Mouse (Mus musculus): ENCODE data around the gene Spata20. TPM values are rescaled to one million over a fixed set of nuclear protein-coding genes. Genes with fewer than 3 reads are reported as not detected.
A peak's percentile ranks its signal among the peaks of the same experiment; 100 is the strongest.

Gene Spata20
- polyA plus RNA-seq, 1 experiment from 2014 or later = not detected

- no peaks in the 10 kb centered on the region for H3K27me3 ChIP-seq (ENCODE audit: control insufficient read depth, insufficient read depth, low read length)
- no peaks in the 10 kb centered on the region for H3K9me3 ChIP-seq (ENCODE audit: control insufficient read depth, low read length)
- H3K36me3 ChIP-seq (ENCODE audit: control insufficient read depth, insufficient read depth, low read length) = no peaks in the 10 kb centered on the region
- peaks cover 19 to 27% of the 10 kb centered on the region in 2 experiments for H3K4me1 ChIP-seq (ENCODE audit: control insufficient read depth in 2 of 2, insufficient read depth in 2 of 2, low read length in 2 of 2)
- no peak overlapping the region for H3K9ac ChIP-seq (ENCODE audit: low read length)
- WGBS = 77% methylated on average over 8 of the region's 8 CpGs
- ATAC-seq (ENCODE audit: insufficient number of reproducible peaks, insufficient read depth, low FRiP score, low read depth) = no peak
- no peak overlapping the region for H3K4me2 ChIP-seq (ENCODE audit: low read length)
- H3K27ac ChIP-seq (replicated peaks in 1 of 2; ENCODE audit: control insufficient read depth in 1 of 2, insufficient read depth in 1 of 2, low read depth in 2 of 2, low read length in 2 of 2) = no peak overlapping the region
- no peak overlapping the region for H3K4me3 ChIP-seq (ENCODE audit: control insufficient read depth in 1 of 2, insufficient read depth in 1 of 2, low read depth in 1 of 2, low read length in 2 of 2)
Observed at GRCm38 (mm10) chr11:94501482-94501881, 15.5 kb upstream of the Spata20 start.

DNA sequence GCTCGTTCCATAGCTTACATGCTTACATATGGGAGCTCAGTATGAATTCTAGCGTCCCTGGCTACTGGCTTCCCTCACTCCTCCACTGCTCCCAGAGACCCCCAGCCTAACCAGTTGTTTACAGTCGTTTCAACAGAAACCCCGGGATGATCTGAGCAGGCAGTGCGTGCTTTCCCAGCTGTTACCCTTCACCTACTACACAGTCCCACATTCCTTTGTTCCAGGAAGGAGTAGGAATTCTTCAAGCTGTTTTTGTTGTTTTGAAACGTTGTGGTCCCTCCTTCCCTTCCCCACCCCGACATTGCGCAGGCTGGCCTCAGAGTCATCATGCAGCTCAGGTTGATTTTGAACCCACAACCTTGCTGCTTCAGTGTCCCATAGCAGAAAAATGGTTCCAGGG lies 14.4 kb upstream of the Spata20 start:
- no peak for ATAC-seq (ENCODE audit: insufficient number of reproducible peaks, insufficient read depth, low FRiP score, low read depth)
- H3K36me3 ChIP-seq (ENCODE audit: control insufficient read depth, insufficient read depth, low read length) = peaks cover 5% of the 10 kb centered on the region; the same call in 1 of the 2 replicates
- H3K27me3 ChIP-seq (ENCODE audit: control insufficient read depth, insufficient read depth, low read length) = no peaks in the 10 kb centered on the region
- peak overlapping the region; percentile 83 for H3K9ac ChIP-seq (ENCODE audit: low read length)
- peak overlapping the region; percentile 56 to 61 for H3K4me3 ChIP-seq (ENCODE audit: control insufficient read depth in 1 of 2, insufficient read depth in 1 of 2, low read depth in 1 of 2, low read length in 2 of 2)
- peak overlapping the region; percentile 89 to 92 for H3K27ac ChIP-seq (replicated peaks in 1 of 2; ENCODE audit: control insufficient read depth in 1 of 2, insufficient read depth in 1 of 2, low read depth in 2 of 2, low read length in 2 of 2)
- H3K4me1 ChIP-seq (ENCODE audit: control insufficient read depth in 2 of 2, insufficient read depth in 2 of 2, low read length in 2 of 2) = peaks cover 24 to 33% of the 10 kb centered on the region in 2 experiments
- peak overlapping the region; percentile 77 for H3K4me2 ChIP-seq (ENCODE audit: low read length)
- WGBS = 20% methylated on average over 8 of the region's 8 CpGs
- no peaks in the 10 kb centered on the region for H3K9me3 ChIP-seq (ENCODE audit: control insufficient read depth, low read length)

GRCm38 (mm10) chr11:94499661-94500152 lies 13.7 kb upstream of the Spata20 start, which contains the start of gene Epn3:
Gene Epn3, minus strand, starts transcription at chr11:94499974.
- H3K4me2 ChIP-seq (ENCODE audit: low read length) = peak within 1 kb of the TSS; percentile 77
- peak within 1 kb of the TSS; percentile 89 to 92 for H3K27ac ChIP-seq (replicated peaks in 1 of 2; ENCODE audit: control insufficient read depth in 1 of 2, insufficient read depth in 1 of 2, low read depth in 2 of 2, low read length in 2 of 2)
- H3K9me3 ChIP-seq (ENCODE audit: control insufficient read depth, low read length) = no peaks in the 10 kb centered on the region
- ATAC-seq (ENCODE audit: insufficient number of reproducible peaks, insufficient read depth, low FRiP score, low read depth) = peak; percentile 26; the same call in 1 of the 2 replicates
- no peaks in the 10 kb centered on the region for H3K27me3 ChIP-seq (ENCODE audit: control insufficient read depth, insufficient read depth, low read length)
- H3K4me3 ChIP-seq (ENCODE audit: control insufficient read depth in 1 of 2, insufficient read depth in 1 of 2, low read depth in 1 of 2, low read length in 2 of 2) = peak within 1 kb of the TSS; percentile 56 to 61
- H3K9ac ChIP-seq (ENCODE audit: low read length) = peak within 1 kb of the TSS; percentile 83
- peaks cover 5% of the 10 kb centered on the region; the same call in 1 of the 2 replicates for H3K36me3 ChIP-seq (ENCODE audit: control insufficient read depth, insufficient read depth, low read length)
- H3K4me1 ChIP-seq (ENCODE audit: control insufficient read depth in 2 of 2, insufficient read depth in 2 of 2, low read length in 2 of 2) = peaks cover 31 to 39% of the 10 kb centered on the region in 2 experiments
- 0% methylated on average over 26 of the region's 26 CpGs for WGBS

- Histone ChIP-seq H3K27ac (replicated peaks in 1 of 2; ENCODE audit: control insufficient read depth in 1 of 2, insufficient read depth in 1 of 2, low read depth in 2 of 2, low read length in 2 of 2) (peak overlapping the region; percentile 89 to 92), H3K4me3 (ENCODE audit: control insufficient read depth in 1 of 2, insufficient read depth in 1 of 2, low read depth in 1 of 2, low read length in 2 of 2) (peak overlapping the region; percentile 56 to 61), H3K4me1 (ENCODE audit: control insufficient read depth in 2 of 2, insufficient read depth in 2 of 2, low read length in 2 of 2) (peaks cover 33 to 42% of the 10 kb centered on the region in 2 experiments), H3K27me3 (ENCODE audit: control insufficient read depth, insufficient read depth, low read length) (no peaks in the 10 kb centered on the region), H3K9me3 (ENCODE audit: control insufficient read depth, low read length) (no peaks in the 10 kb centered on the region), H3K4me2 (ENCODE audit: low read length) (peak overlapping the region; percentile 77), H3K36me3 (ENCODE audit: control insufficient read depth, insufficient read depth, low read length) (peaks cover 12% of the 10 kb centered on the region), H3K9ac (ENCODE audit: low read length) (peak overlapping the region; percentile 83)
- WGBS = 4% methylated on average over 2 of the region's 2 CpGs
- no peak for ATAC-seq (ENCODE audit: insufficient number of reproducible peaks, insufficient read depth, low FRiP score, low read depth)
Observed at GRCm38 (mm10) chr11:94499035-94499434, 13.1 kb upstream of the Spata20 start.

DNA sequence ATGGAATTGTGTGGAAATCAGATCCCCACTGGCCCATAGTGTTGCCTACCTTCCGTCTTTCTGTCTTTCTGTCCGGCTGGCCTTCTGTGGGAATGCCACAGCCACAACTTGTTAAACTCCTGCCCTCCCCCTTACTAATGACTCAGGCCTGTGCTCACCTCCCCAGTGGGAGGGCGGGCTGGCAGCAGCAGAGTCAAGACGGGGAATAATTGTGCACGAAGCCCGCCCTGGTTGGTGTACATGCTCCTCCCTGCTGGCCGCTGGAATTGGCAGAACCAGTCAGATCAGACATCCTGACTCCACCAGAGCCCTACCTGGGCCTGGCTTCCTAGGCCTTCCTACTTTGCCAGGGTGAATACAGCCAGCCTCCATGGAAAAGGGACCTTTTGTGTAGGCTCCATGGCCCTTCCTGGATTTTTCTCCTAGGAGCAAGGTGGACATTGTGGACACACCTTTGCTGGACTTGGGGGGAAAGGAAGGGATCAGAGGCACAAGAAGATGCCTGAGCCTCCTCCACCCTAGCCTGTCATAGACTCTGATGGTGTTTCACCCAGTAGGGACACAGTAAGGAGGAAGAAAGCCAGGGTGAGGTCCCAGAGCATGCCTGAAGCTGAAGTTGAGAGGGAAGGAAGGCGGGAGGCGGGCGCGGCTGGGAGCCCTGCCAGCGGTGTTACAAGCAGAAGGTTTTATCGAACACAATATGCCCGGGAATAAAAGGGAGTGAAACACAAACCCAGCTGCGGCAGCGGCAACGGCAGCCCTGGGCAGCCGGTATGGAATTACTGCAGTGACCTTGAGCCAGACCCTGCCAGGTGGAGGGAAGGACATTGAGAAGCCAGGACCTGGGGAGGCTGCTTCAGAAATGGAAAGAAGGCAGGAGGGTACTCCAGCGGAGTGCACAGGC lies 12.4 kb upstream of the Spata20 start:
- ATAC-seq (ENCODE audit: insufficient number of reproducible peaks, insufficient read depth, low FRiP score, low read depth) = 0 out of 2 replicates have a peak, but pooled peaks have one; percentile 16
- WGBS = 15% methylated on average over 19 of the region's 19 CpGs

GRCm38 (mm10) chr11:94495415-94495814 lies 9.4 kb upstream of the Spata20 start:
- Histone ChIP-seq H3K4me1 (ENCODE audit: control insufficient read depth in 2 of 2, insufficient read depth in 2 of 2, low read length in 2 of 2) (peaks cover 35 to 48% of the 10 kb centered on the region in 2 experiments), H3K27ac (replicated peaks in 1 of 2; ENCODE audit: control insufficient read depth in 1 of 2, insufficient read depth in 1 of 2, low read depth in 2 of 2, low read length in 2 of 2) (peak overlapping the region; percentile 76 to 88), H3K9ac (ENCODE audit: low read length) (peak overlapping the region; percentile 49)

More for the DNA sequence above, 12.4 kb upstream of the Spata20 start:
- Histone ChIP-seq H3K4me3 (ENCODE audit: control insufficient read depth in 1 of 2, insufficient read depth in 1 of 2, low read depth in 1 of 2, low read length in 2 of 2) (peak overlapping the region; percentile 56 to 61), H3K4me2 (ENCODE audit: low read length) (peak overlapping the region; percentile 77), H3K9me3 (ENCODE audit: control insufficient read depth, low read length) (no peaks in the 10 kb centered on the region), H3K36me3 (ENCODE audit: control insufficient read depth, insufficient read depth, low read length) (peaks cover 19% of the 10 kb centered on the region), H3K4me1 (ENCODE audit: control insufficient read depth in 2 of 2, insufficient read depth in 2 of 2, low read length in 2 of 2) (peaks cover 33 to 42% of the 10 kb centered on the region in 2 experiments), H3K9ac (ENCODE audit: low read length) (peak overlapping the region; percentile 83), H3K27me3 (ENCODE audit: control insufficient read depth, insufficient read depth, low read length) (no peaks in the 10 kb centered on the region), H3K27ac (replicated peaks in 1 of 2; ENCODE audit: control insufficient read depth in 1 of 2, insufficient read depth in 1 of 2, low read depth in 2 of 2, low read length in 2 of 2) (peak overlapping the region; percentile 89 to 92)

DNA sequence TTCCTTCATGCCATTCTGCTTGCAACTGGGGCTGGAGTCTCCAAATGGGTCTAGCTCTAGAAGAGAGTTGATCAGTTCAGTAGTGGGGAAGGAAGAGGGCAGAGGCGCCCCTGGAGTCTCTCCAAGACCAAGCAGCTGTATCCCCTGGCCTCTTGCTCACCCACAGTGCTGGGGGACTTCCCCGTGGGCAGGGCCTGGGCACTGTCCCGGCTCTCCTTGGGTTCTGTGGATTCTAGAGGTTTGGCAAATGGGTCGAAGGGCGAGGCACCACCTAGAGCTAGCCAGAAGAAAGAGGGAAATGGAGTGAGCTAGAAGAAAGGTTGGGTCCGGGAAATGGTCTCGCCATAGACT lies 5.7 kb upstream of the Spata20 start:
- ATAC-seq (ENCODE audit: insufficient number of reproducible peaks, insufficient read depth, low FRiP score, low read depth) = no peak
- Histone ChIP-seq H3K4me2 (ENCODE audit: low read length) (peak overlapping the region; percentile 68), H3K9ac (ENCODE audit: low read length) (0 out of 2 replicates have a peak overlapping the region, but pooled peaks have one; percentile 62), H3K9me3 (ENCODE audit: control insufficient read depth, low read length) (no peaks in the 10 kb centered on the region), H3K4me1 (ENCODE audit: control insufficient read depth in 2 of 2, insufficient read depth in 2 of 2, low read length in 2 of 2) (peaks cover 19 to 23% of the 10 kb centered on the region in 2 experiments), H3K36me3 (ENCODE audit: control insufficient read depth, insufficient read depth, low read length) (peaks cover 44% of the 10 kb centered on the region), H3K27ac (replicated peaks in 1 of 2; ENCODE audit: control insufficient read depth in 1 of 2, insufficient read depth in 1 of 2, low read depth in 2 of 2, low read length in 2 of 2) (no peak overlapping the region), H3K4me3 (ENCODE audit: control insufficient read depth in 1 of 2, insufficient read depth in 1 of 2, low read depth in 1 of 2, low read length in 2 of 2) (no peak overlapping the region), H3K27me3 (ENCODE audit: control insufficient read depth, insufficient read depth, low read length) (peaks cover 18% of the 10 kb centered on the region)
- WGBS = 62% methylated on average over 7 of the region's 7 CpGs

More at GRCm38 (mm10) chr11:94495415-94495814, 9.4 kb upstream of the Spata20 start:
- Histone ChIP-seq H3K4me3 (ENCODE audit: control insufficient read depth in 1 of 2, insufficient read depth in 1 of 2, low read depth in 1 of 2, low read length in 2 of 2) (no peak overlapping the region), H3K36me3 (ENCODE audit: control insufficient read depth, insufficient read depth, low read length) (peaks cover 43% of the 10 kb centered on the region), H3K27me3 (ENCODE audit: control insufficient read depth, insufficient read depth, low read length) (peaks cover 17% of the 10 kb centered on the region), H3K9me3 (ENCODE audit: control insufficient read depth, low read length) (no peaks in the 10 kb centered on the region), H3K4me2 (ENCODE audit: low read length) (peak overlapping the region; percentile 29; the same call in 1 of the 2 replicates)
- ATAC-seq (ENCODE audit: insufficient number of reproducible peaks, insufficient read depth, low FRiP score, low read depth) = peak; percentile 46; the same call in 1 of the 2 replicates
- 32% methylated on average over 3 of the region's 3 CpGs for WGBS

Measured in heart, embryonic 14.5 days (tissue).